Mouse (Mus musculus): ENCODE measurements around the gene Olfr616.
"Not testable (repeated sequence)": the region's sequence is repeated elsewhere in the genome, so short reads cannot be mapped to it uniquely, and the experiment has no call there.

GRCm38 (mm10) chr7:103542617-103543016, 26.3 kb downstream of the Olfr616 start, which contains the start of gene Olfr612:
- not testable (repeated sequence) for TF ChIP-seq CTCF (IDR thresholded peaks at IDR 0.05; ENCODE audit: low read depth, low read length); POLR2A (IDR thresholded peaks at IDR 0.05; ENCODE audit: insufficient read depth, low read length); EP300 (IDR thresholded peaks at IDR 0.05; ENCODE audit: insufficient read depth, low read depth, low read length)
